Mouse (Mus musculus): ENCODE data around the gene Ubac2. TPM values are rescaled to one million over a fixed set of nuclear protein-coding genes. Genes with fewer than 3 reads are reported as not detected.
"Not testable (repeated sequence)": the region's sequence is repeated elsewhere in the genome, so short reads cannot be mapped to it uniquely, and the experiment has no call there.

Gene Ubac2
- 10 to 100 TPM; 46.1 to 48.3 TPM for total RNA-seq (2021)
- long read RNA-seq, experiment 1, transcript Ubac2-201 (9 exons, 2,139 nt) = major isoform, 36 of 44 reads
- long read RNA-seq, experiment 1, partial matches to known transcripts = 2 of 44 reads
- long read RNA-seq, experiment 1, other reads (novel, unspliced or antisense) = 6 of 44 reads
- long read RNA-seq, experiment 2, transcript Ubac2-201 (9 exons, 2,139 nt) = major isoform, 54 of 66 reads
- long read RNA-seq, experiment 2, partial matches to known transcripts = 6 of 66 reads
- long read RNA-seq, experiment 2, other reads (novel, unspliced or antisense) = 6 of 66 reads

DNA sequence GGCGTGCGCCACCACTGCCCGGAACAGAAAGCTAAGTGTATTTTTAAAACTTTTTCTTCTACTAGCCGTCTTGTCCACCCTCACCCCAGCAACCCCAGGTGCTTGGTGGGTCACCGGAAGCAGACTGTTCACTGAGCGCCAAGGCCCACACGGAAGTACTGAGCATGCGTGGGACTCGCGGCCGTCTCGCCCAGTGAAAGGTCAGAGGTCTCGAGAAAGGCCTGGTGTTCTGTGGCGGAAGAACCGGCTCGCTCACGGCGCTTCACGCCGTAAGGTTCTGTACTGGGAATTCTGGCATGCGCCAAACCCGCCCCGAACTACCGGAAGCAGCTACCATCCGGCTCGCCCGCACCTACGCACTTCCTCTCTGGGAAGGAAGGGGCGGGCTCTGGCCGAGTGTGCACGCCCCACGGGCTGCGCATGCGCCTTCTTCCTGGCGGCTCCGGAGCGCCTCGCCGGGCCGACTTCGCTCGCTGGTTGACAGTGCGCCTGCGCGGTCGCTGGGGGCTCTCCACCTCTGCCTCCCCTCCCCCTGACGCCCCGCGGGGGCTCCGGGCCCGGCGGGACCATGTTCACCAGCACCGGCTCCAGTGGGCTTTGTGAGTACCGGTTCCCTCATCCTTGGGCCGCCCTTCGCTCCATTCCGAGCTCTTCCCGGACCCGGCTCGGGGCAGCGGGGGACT, at the start of gene Ubac2:
Gene Ubac2, plus strand, starts transcription at position 445 of the 683 bp plus-strand sequence.
- TF ChIP-seq CTCF (conservative IDR thresholded peaks at IDR 0.05) = peak; percentile 48
- H3K27ac ChIP-seq = peak within 1 kb of the TSS; percentile 97
- H3K4me3 ChIP-seq = peak within 1 kb of the TSS; percentile 89
- peak; percentile 99 to 100 for DNase-seq (ENCODE audit: low spot score in 2 of 2)

DNA sequence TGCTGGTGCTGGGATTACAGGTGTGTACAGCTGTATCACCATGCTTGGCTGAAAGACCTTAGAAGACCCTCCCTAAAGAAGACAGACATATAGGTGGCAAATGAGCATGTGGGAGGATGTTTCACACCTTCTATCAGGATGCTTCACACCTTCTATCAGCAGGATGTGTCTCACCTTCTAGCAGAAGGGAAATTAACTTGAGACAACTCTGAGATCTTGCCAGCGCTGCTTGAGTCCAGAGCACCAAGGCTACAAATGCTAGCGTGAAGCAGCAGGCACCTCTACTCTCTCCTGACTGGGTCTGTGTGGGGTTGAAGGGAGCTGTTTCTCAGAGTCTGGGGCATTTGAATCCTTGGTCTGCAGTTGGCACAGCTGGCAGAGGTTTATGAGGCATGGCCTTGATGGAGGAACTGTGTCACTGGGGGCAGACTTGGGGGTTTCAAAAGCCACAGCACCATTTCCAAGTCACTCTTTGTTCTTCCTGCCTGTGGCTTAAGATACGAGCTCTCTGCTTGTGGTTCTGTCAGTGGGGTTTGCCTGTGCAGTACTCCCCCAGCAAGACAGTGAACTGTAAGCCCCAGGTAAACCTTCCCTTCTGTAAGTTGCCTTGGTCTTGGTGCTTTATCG, 48.5 kb upstream of the Ubac2 start:
- no peak overlapping the region for H3K4me3 ChIP-seq
- no peak for TF ChIP-seq CTCF (conservative IDR thresholded peaks at IDR 0.05)
- no peak overlapping the region for H3K27ac ChIP-seq
- DNase-seq (ENCODE audit: low spot score in 2 of 2) = no peak

GRCm38 (mm10) chr14:121833001-121833520, 45.4 kb upstream of the Ubac2 start:
- TF ChIP-seq CTCF (conservative IDR thresholded peaks at IDR 0.05) = no peak
- H3K4me3 ChIP-seq = no peak overlapping the region
- no peak overlapping the region for H3K27ac ChIP-seq
- no peak for DNase-seq (ENCODE audit: low spot score in 2 of 2)

DNA sequence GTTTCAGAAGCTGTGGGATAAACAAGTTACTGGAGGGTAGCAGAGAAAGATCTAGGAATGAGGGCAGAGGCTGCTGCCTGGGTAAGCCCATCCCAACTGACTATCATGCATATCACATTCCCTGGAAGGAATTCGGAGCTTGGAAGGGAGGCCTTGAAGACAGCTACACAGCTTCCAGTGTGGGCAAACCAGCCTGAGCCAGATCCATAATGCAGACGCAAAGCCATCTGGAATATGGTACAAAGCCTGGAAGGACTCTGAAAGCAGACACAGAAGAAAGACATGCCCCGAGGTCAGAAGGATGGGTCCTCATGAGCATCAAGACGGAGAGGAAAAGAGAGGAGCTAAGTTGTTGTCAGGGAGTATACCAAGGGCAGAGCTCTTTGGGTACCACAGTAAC, 40.3 kb upstream of the Ubac2 start:
- no peak for TF ChIP-seq CTCF (conservative IDR thresholded peaks at IDR 0.05)
- DNase-seq (ENCODE audit: low spot score in 2 of 2) = no peak
- H3K27ac ChIP-seq = no peak overlapping the region
- H3K4me3 ChIP-seq = no peak overlapping the region

DNA sequence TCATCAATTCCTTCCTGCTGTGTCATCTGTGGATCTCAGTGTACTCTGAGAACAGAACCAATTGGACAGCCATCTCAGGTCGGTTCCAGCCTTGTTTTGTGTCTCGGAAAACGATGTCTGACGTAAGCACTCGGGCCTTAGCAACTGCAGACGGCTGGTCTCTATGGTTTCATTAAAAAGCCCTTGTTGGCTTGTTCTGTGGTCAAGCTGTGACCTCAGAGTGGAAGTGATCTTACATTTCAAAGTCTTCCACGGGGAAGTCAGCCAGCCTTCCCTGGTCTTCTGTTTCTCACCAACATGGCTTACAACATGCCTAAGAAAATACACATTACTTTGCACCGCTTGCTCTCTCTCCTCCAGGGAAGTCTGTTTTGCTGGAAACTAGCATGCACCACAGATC, 38.2 kb upstream of the Ubac2 start:
- Histone ChIP-seq H3K27ac (no peak overlapping the region), H3K4me3 (no peak overlapping the region)
- no peak for TF ChIP-seq CTCF (conservative IDR thresholded peaks at IDR 0.05)
- no peak for DNase-seq (ENCODE audit: low spot score in 2 of 2)

- Histone ChIP-seq H3K27ac (no peak overlapping the region), H3K4me3 (no peak overlapping the region)
- TF ChIP-seq CTCF (conservative IDR thresholded peaks at IDR 0.05) = no peak
- no peak for DNase-seq (ENCODE audit: low spot score in 2 of 2)
These were observed 33.9 kb upstream of the Ubac2 start for GRCm38 (mm10) chr14:121844486-121844885.

GRCm38 (mm10) chr14:121851231-121851630, 27.2 kb upstream of the Ubac2 start:
- no peak overlapping the region for H3K27ac ChIP-seq
- TF ChIP-seq CTCF (conservative IDR thresholded peaks at IDR 0.05) = no peak
- no peak for DNase-seq (ENCODE audit: low spot score in 2 of 2)
- no peak overlapping the region for H3K4me3 ChIP-seq

DNA sequence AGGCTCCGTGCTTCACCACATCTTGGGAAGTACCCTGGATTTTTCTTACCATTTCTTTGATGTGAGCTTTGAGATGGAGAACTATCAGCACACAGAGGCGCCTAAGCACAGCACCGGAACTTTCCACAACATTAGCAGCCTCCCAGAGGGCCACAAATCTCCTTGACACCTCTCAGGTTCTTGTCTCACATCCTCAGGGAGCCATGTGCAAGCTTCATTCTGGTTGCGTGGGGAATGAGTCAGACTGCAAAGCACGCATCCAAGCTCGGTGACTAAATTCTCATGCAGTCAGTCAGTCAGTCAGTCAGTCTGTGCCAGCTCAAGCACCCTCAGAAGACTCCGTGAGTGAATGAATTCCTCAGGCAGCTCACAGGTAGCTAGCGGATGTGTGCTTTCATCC, 25.9 kb upstream of the Ubac2 start:
- no peak overlapping the region for H3K4me3 ChIP-seq
- no peak for TF ChIP-seq CTCF (conservative IDR thresholded peaks at IDR 0.05)
- H3K27ac ChIP-seq = no peak overlapping the region
- peak in 1 of 2 experiments; percentile 10 for DNase-seq (ENCODE audit: low spot score in 2 of 2)

- peak; percentile 85 for TF ChIP-seq CTCF (conservative IDR thresholded peaks at IDR 0.05)
- not testable (repeated sequence) for H3K4me3 ChIP-seq, H3K27ac ChIP-seq
- peak; percentile 64 to 87 for DNase-seq (ENCODE audit: low spot score in 2 of 2)
These were observed 13.3 kb upstream of the Ubac2 start for GRCm38 (mm10) chr14:121865162-121865561.

- no peak overlapping the region for H3K27ac ChIP-seq
- no peak for DNase-seq (ENCODE audit: low spot score in 2 of 2)
- no peak for TF ChIP-seq CTCF (conservative IDR thresholded peaks at IDR 0.05)
- no peak overlapping the region for H3K4me3 ChIP-seq
These were observed 11.8 kb upstream of the Ubac2 start for GRCm38 (mm10) chr14:121866574-121866973.

GRCm38 (mm10) chr14:121869111-121869510, 9.3 kb upstream of the Ubac2 start:
- peak overlapping the region; percentile 64 for H3K27ac ChIP-seq
- peak in 1 of 2 experiments; percentile 13 for DNase-seq (ENCODE audit: low spot score in 2 of 2)
- TF ChIP-seq CTCF (conservative IDR thresholded peaks at IDR 0.05) = no peak
- no peak overlapping the region for H3K4me3 ChIP-seq

DNA sequence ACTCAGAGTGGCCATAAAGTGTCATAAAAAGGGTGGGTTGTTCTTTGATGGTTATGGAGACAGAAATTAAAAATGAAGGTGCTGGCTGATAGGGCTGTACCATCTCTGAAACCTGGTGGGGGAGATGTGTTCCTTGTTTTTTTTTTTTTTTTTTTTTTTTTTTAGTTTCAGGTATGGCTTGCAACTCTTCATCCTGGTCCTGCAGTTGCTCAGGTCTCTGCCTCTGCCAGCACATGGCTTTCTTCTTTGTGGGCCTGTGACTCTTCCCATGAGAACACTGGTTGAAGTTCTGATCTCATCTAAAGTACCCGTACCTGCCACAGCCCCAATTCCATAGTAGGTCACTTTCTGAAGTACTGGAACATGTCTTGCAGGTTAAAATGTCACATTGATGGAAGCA, 5.7 kb upstream of the Ubac2 start:
- DNase-seq (ENCODE audit: low spot score in 2 of 2) = no peak
- Histone ChIP-seq H3K27ac (no peak overlapping the region), H3K4me3 (no peak overlapping the region)
- no peak for TF ChIP-seq CTCF (conservative IDR thresholded peaks at IDR 0.05)

DNA sequence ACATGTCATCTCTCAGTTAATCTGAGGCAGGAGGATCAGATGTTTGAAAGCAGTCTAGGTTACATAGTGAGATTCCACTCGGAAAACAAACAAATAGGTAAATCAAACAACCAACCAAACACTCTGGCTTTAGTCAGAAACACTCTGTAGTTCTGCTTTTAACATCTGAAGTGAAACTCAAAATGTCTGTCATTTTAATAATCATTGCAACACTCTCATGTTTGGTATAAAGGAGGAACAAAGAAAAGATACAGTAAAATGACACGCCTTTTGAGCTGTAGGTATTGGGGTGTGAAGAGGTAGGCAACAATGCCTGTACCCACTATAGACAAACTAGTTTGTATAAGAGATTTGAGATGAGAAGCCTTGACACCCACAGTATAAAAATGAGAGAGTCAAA, 5.2 kb upstream of the Ubac2 start:
- no peak for TF ChIP-seq CTCF (conservative IDR thresholded peaks at IDR 0.05)
- Histone ChIP-seq H3K27ac (no peak overlapping the region), H3K4me3 (no peak overlapping the region)
- no peak for DNase-seq (ENCODE audit: low spot score in 2 of 2)

Data from layer of hippocampus, adult 2 months (tissue).